Mouse (Mus musculus) small intestine, adult 2 months (tissue): Measurements from ENCODE around the gene Map7. TPM values are rescaled to one million over a fixed set of nuclear protein-coding genes. Genes with fewer than 3 reads are reported as not detected.
A peak's percentile ranks its signal among the peaks of the same experiment; 100 is the strongest.

Experiments
- H3K27ac ChIP-seq: fragments of 200-500 bp; 2 replicates; pipeline ENCODE4 v1.5.1; 2012; ENCODE audit warnings: low read depth, low read length, control low read depth, inconsistent platforms; ENCODE audit not compliant: insufficient read depth
- H3K27me3 ChIP-seq: fragments of 200-500 bp; 2 replicates; pipeline ENCODE4 v1.6.1; 2012; ENCODE audit warnings: mild to moderate bottlenecking, moderate library complexity, low read length, inconsistent platforms; ENCODE audit not compliant: control insufficient read depth, insufficient read depth
- H3K36me3 ChIP-seq: fragments of 200-500 bp; 2 replicates; pipeline ENCODE4 v1.6.1; 2012; ENCODE audit warnings: mild to moderate bottlenecking, low read length, control low read depth, inconsistent platforms; ENCODE audit not compliant: control insufficient read depth, insufficient read depth
- H3K4me1 ChIP-seq: fragments of 200-500 bp; 2 replicates; pipeline ENCODE4 v1.6.1; 2012; ENCODE audit warnings: low read length, inconsistent platforms, mixed read lengths; ENCODE audit not compliant: control insufficient read depth, insufficient read depth, insufficient read length
- H3K4me3 ChIP-seq: fragments of 200-500 bp; 2 replicates; pipeline ENCODE4 v1.5.1; 2012; ENCODE audit warnings: low read depth, mild to moderate bottlenecking, control low read depth, inconsistent platforms, low read length, moderate library complexity
- CTCF ChIP-seq: fragments of 200-500 bp; IDR thresholded peaks from 2 replicates; pipeline ENCODE4 v1.5.1; 2012; ENCODE audit warnings: low read depth, mild to moderate bottlenecking, control low read depth, inconsistent platforms, low read length, moderate library complexity, mixed read lengths; ENCODE audit not compliant: insufficient replicate concordance, insufficient read length; ENCODE audit errors: extremely low read depth
- POLR2A ChIP-seq: fragments of 200-500 bp; IDR thresholded peaks from 2 replicates; pipeline ENCODE4 v1.6.1; 2012; ENCODE audit warnings: low read depth, mild to moderate bottlenecking, control low read depth, inconsistent platforms, low read length, moderate library complexity
- WGBS: fragments of 180-500 bp; shearing (Covaris S2); methylation state at CpG from one replicate; pipeline ENCODE4 v1.1.7; 2018; 5-methylcytosine and 5-hydroxymethylcytosine counted together
- polyA plus RNA-seq: library from polyadenylated mRNA; depleted of rRNA; stranded (reverse); fragments of >200 nt; gene quantifications from 2 replicates; pipeline ENCODE4 v1.2.3, GENCODE M21; 2012

Map7 gene
- polyA plus RNA-seq, 1 experiment, result 40.8 TPM

GRCm38 (mm10) chr10:20152131-20152530 is 3.9 kb downstream of the Map7 start:
- 92% methylated on average over 1 of the region's 1 CpGs for WGBS
- H3K4me1 ChIP-seq, result peaks cover 7% of the 10 kb centered on the region
- no peak overlapping the region for H3K27ac ChIP-seq
- H3K36me3 ChIP-seq, result no peaks in the 10 kb centered on the region
- TF ChIP-seq CTCF (no peak), POLR2A (no peak)
- H3K4me3 ChIP-seq, result no peak overlapping the region
- peaks cover 7% of the 10 kb centered on the region; the same call in 1 of the 2 replicates for H3K27me3 ChIP-seq

GRCm38 (mm10) chr10:20153507-20153906 is 5.2 kb downstream of the Map7 start:
- Histone ChIP-seq H3K27ac (peak overlapping the region; percentile 78), H3K4me1 (peaks cover 5% of the 10 kb centered on the region), H3K36me3 (no peaks in the 10 kb centered on the region), H3K27me3 (peaks cover 7% of the 10 kb centered on the region; the same call in 1 of the 2 replicates), H3K4me3 (peak overlapping the region; percentile 15; the same call in 1 of the 2 replicates)
- TF ChIP-seq POLR2A (no peak), CTCF (no peak)
- WGBS, result 17% methylated on average over 2 of the region's 2 CpGs

GRCm38 (mm10) chr10:20155401-20155800 is 7.1 kb downstream of the Map7 start:
- Histone ChIP-seq H3K4me1 (peaks cover 4% of the 10 kb centered on the region), H3K27me3 (no peaks in the 10 kb centered on the region), H3K27ac (no peak overlapping the region), H3K36me3 (no peaks in the 10 kb centered on the region), H3K4me3 (no peak overlapping the region)
- 79% methylated on average over 7 of the region's 7 CpGs for WGBS
- TF ChIP-seq POLR2A (no peak), CTCF (no peak)

GRCm38 (mm10) chr10:20157021-20157726 is 8.9 kb downstream of the Map7 start:
- peaks cover 14% of the 10 kb centered on the region for H3K4me1 ChIP-seq
- no peaks in the 10 kb centered on the region for H3K27me3 ChIP-seq
- H3K36me3 ChIP-seq, result no peaks in the 10 kb centered on the region
- no peak overlapping the region for H3K4me3 ChIP-seq
- 84% methylated on average over 8 of the region's 8 CpGs for WGBS
- no peak overlapping the region for H3K27ac ChIP-seq
- TF ChIP-seq CTCF, result no peak
- no peak for TF ChIP-seq POLR2A

- H3K4me3 ChIP-seq, result no peak overlapping the region
- H3K4me1 ChIP-seq, result peaks cover 12% of the 10 kb centered on the region
- no peak for TF ChIP-seq POLR2A
- 71% methylated on average over 4 of the region's 4 CpGs for WGBS
- no peak overlapping the region for H3K27ac ChIP-seq
- H3K27me3 ChIP-seq, result no peaks in the 10 kb centered on the region
- H3K36me3 ChIP-seq, result no peaks in the 10 kb centered on the region
Observed at GRCm38 (mm10) chr10:20158756-20159155, 10.5 kb downstream of the Map7 start.

GRCm38 (mm10) chr10:20159308-20159707 is 11.0 kb downstream of the Map7 start:
- no peaks in the 10 kb centered on the region for H3K36me3 ChIP-seq
- H3K4me1 ChIP-seq, result peaks cover 13% of the 10 kb centered on the region
- 83% methylated on average over 5 of the region's 5 CpGs for WGBS
- no peaks in the 10 kb centered on the region for H3K27me3 ChIP-seq
- no peak overlapping the region for H3K27ac ChIP-seq
- no peak overlapping the region for H3K4me3 ChIP-seq
- TF ChIP-seq CTCF, result no peak
- TF ChIP-seq POLR2A, result no peak

- Histone ChIP-seq H3K4me3 (no peak overlapping the region), H3K4me1 (peaks cover 24% of the 10 kb centered on the region; the same call in 1 of the 2 replicates), H3K36me3 (no peaks in the 10 kb centered on the region), H3K27ac (peak overlapping the region; percentile 50), H3K27me3 (no peaks in the 10 kb centered on the region)
- whole genome bisulfite sequencing, result 31% methylated on average over 8 of the region's 8 CpGs
- TF ChIP-seq POLR2A (no peak), CTCF (no peak)
Observed at GRCm38 (mm10) chr10:20160914-20161313, 12.6 kb downstream of the Map7 start.
